Mouse (Mus musculus) intestine, embryonic 14.5 days (tissue): ENCODE data around the gene Tbc1d9. TPM values are rescaled to one million over a fixed set of nuclear protein-coding genes. Genes with fewer than 3 reads are reported as not detected.

Experiments
- ATAC-seq: fragments of 200-750 bp; cut with Nextera tagmentation; replicated peaks from 2 replicates; pipeline ENCODE4 v1.8.0; 2017; ENCODE audit warnings: low read depth, moderate number of reproducible peaks, moderate TSS enrichment, moderate library complexity; ENCODE audit not compliant: low FRiP score, low TSS enrichment
- DNase-seq: peaks from one replicate; pipeline ENCODE4 v3.0.0-alpha.2; 2018; ENCODE audit warnings: low spot score
- H3K27ac ChIP-seq: fragments of 300-500 bp; sonication (generic); 2 replicates; pipeline ENCODE4 v1.5.1; 2014; ENCODE audit warnings: low read depth, mild to moderate bottlenecking, control low read depth
- H3K27me3 ChIP-seq: fragments of 300-500 bp; sonication (generic); replicated peaks from 2 replicates; pipeline ENCODE4 v1.6.1; 2014; ENCODE audit warnings: low read length, control low read depth; ENCODE audit not compliant: control insufficient read depth, insufficient read depth
- H3K36me3 ChIP-seq: fragments of 300-500 bp; sonication (generic); 2 replicates; pipeline ENCODE4 v1.6.1; 2014; ENCODE audit warnings: low read length, control low read depth; ENCODE audit not compliant: control insufficient read depth, insufficient read depth
- H3K4me1 ChIP-seq: fragments of 300-500 bp; sonication (generic); replicated peaks from 2 replicates; pipeline ENCODE4 v1.6.1; 2014; ENCODE audit warnings: low read length, control low read depth, mixed read lengths; ENCODE audit not compliant: control insufficient read depth, insufficient read depth
- H3K4me2 ChIP-seq: fragments of 300-500 bp; sonication (generic); 2 replicates; pipeline ENCODE4 v1.6.1; 2014; ENCODE audit warnings: low read length
- H3K4me3 ChIP-seq: fragments of 300-500 bp; sonication (generic); 2 replicates; pipeline ENCODE4 v1.5.1; 2014; ENCODE audit warnings: low read depth, low read length, control low read depth, mixed read lengths
- H3K9ac ChIP-seq: fragments of 300-500 bp; sonication (generic); 2 replicates; pipeline ENCODE4 v1.6.1; 2014; ENCODE audit warnings: mild to moderate bottlenecking, low read length
- H3K9me3 ChIP-seq: fragments of 300-500 bp; sonication (generic); 2 replicates; pipeline ENCODE4 v1.6.1; 2016; ENCODE audit warnings: low read length, control low read depth; ENCODE audit not compliant: control insufficient read depth
- WGBS: fragments of 180-500 bp; shearing (Covaris S2); extraction: QIAGEN DNeasy Blood & Tissue Kit; methylation state at CpG from one replicate; pipeline ENCODE4 v1.1.7; 2014; 5-methylcytosine and 5-hydroxymethylcytosine counted together
- polyA plus RNA-seq: library from polyadenylated mRNA; unstranded; fragments of >200 nt; fragmentation: Nextera tagmentation; extraction: Ambion mirVana; gene quantifications from 2 replicates; pipeline ENCODE4 v1.2.1, GENCODE M21; 2014

Tbc1d9 gene
- polyA plus RNA-seq: 2.9 and 3.5 TPM in 2 replicates

- peak within 1 kb of the TSS; percentile 69 for H3K27ac ChIP-seq
- ATAC-seq (peak; percentile 90), DNase-seq (peak; percentile 89)
- no peaks in the 10 kb centered on the region for H3K36me3 ChIP-seq
- no peaks in the 10 kb centered on the region for H3K27me3 ChIP-seq
- peak within 1 kb of the TSS; percentile 72 for H3K9ac ChIP-seq
- H3K4me1 ChIP-seq: no peaks in the 10 kb centered on the region
- H3K4me2 ChIP-seq: peak within 1 kb of the TSS; percentile 63
- H3K9me3 ChIP-seq: no peaks in the 10 kb centered on the region
- H3K4me3 ChIP-seq: peak within 1 kb of the TSS; percentile 51
- under 1% methylated on average over 63 of the region's 63 CpGs for WGBS
Measured at GRCm38 (mm10) chr8:83165235-83165930, at the start of gene Tbc1d9. TSS of gene Tbc1d9 (plus strand) at chr8:83165352.

GRCm38 (mm10) chr8:83135086-83135485 is 30.1 kb upstream of the Tbc1d9 start:
- 65% methylated on average over 2 of the region's 2 CpGs for WGBS
- Histone ChIP-seq H3K4me3 (no peak overlapping the region), H3K9ac (no peak overlapping the region), H3K36me3 (no peaks in the 10 kb centered on the region), H3K27ac (0 out of 2 replicates have a peak overlapping the region, but pooled peaks have one; percentile 10), H3K27me3 (no peaks in the 10 kb centered on the region), H3K9me3 (no peaks in the 10 kb centered on the region), H3K4me1 (peaks cover 4% of the 10 kb centered on the region; the same call in 1 of the 2 replicates), H3K4me2 (no peak overlapping the region)
- ATAC-seq (no peak), DNase-seq (peak; percentile 42)

- Histone ChIP-seq H3K27me3 (no peaks in the 10 kb centered on the region), H3K9ac (no peak overlapping the region), H3K27ac (no peak overlapping the region; the same call in 1 of the 2 replicates), H3K4me1 (peaks cover 8% of the 10 kb centered on the region; the same call in 1 of the 2 replicates), H3K9me3 (no peaks in the 10 kb centered on the region), H3K4me2 (no peak overlapping the region), H3K36me3 (no peaks in the 10 kb centered on the region), H3K4me3 (no peak overlapping the region)
- DNase-seq: peak; percentile 50
- no peak for ATAC-seq
- WGBS: 81% methylated on average over 1 of the region's 1 CpGs
Measured at GRCm38 (mm10) chr8:83140068-83140467, 25.1 kb upstream of the Tbc1d9 start.

- WGBS: 60% methylated on average over 3 of the region's 3 CpGs
- Histone ChIP-seq H3K27ac (no peak overlapping the region; the same call in 1 of the 2 replicates), H3K27me3 (no peaks in the 10 kb centered on the region), H3K9ac (no peak overlapping the region), H3K9me3 (no peaks in the 10 kb centered on the region), H3K4me1 (peaks cover 8% of the 10 kb centered on the region; the same call in 1 of the 2 replicates), H3K36me3 (no peaks in the 10 kb centered on the region), H3K4me2 (no peak overlapping the region), H3K4me3 (no peak overlapping the region)
- ATAC-seq: no peak
- DNase-seq: peak; percentile 49
Measured at GRCm38 (mm10) chr8:83140701-83141111, 24.4 kb upstream of the Tbc1d9 start.

GRCm38 (mm10) chr8:83141358-83141757 is 23.8 kb upstream of the Tbc1d9 start:
- peak; percentile 23 for DNase-seq
- no peak overlapping the region for H3K4me2 ChIP-seq
- peaks cover 8% of the 10 kb centered on the region; the same call in 1 of the 2 replicates for H3K4me1 ChIP-seq
- H3K9me3 ChIP-seq: no peaks in the 10 kb centered on the region
- H3K27me3 ChIP-seq: no peaks in the 10 kb centered on the region
- no peak overlapping the region for H3K27ac ChIP-seq
- no peaks in the 10 kb centered on the region for H3K36me3 ChIP-seq
- ATAC-seq: no peak
- 74% methylated on average over 5 of the region's 5 CpGs for WGBS
- no peak overlapping the region for H3K9ac ChIP-seq
- H3K4me3 ChIP-seq: no peak overlapping the region

- 91% methylated on average over 4 of the region's 4 CpGs for WGBS
- ATAC-seq (no peak), DNase-seq (no peak)
- no peaks in the 10 kb centered on the region for H3K36me3 ChIP-seq
- H3K4me2 ChIP-seq: no peak overlapping the region
- H3K9me3 ChIP-seq: no peaks in the 10 kb centered on the region
- H3K4me1 ChIP-seq: peaks cover 8% of the 10 kb centered on the region; the same call in 1 of the 2 replicates
- no peak overlapping the region for H3K27ac ChIP-seq
- H3K27me3 ChIP-seq: no peaks in the 10 kb centered on the region
- H3K4me3 ChIP-seq: no peak overlapping the region
- no peak overlapping the region for H3K9ac ChIP-seq
Measured at GRCm38 (mm10) chr8:83144601-83145000, 20.6 kb upstream of the Tbc1d9 start.

- H3K4me2 ChIP-seq: no peak overlapping the region
- H3K27ac ChIP-seq: no peak overlapping the region
- no peak for DNase-seq
- WGBS: 45% methylated on average over 3 of the region's 3 CpGs
- H3K4me1 ChIP-seq: 0 out of 2 replicates have a peak, but pooled peaks cover 2% of the 10 kb centered on the region
- no peaks in the 10 kb centered on the region for H3K27me3 ChIP-seq
- H3K36me3 ChIP-seq: no peaks in the 10 kb centered on the region
- no peaks in the 10 kb centered on the region for H3K9me3 ChIP-seq
- ATAC-seq: no peak
- no peak overlapping the region for H3K9ac ChIP-seq
- H3K4me3 ChIP-seq: no peak overlapping the region
Measured at GRCm38 (mm10) chr8:83145421-83145820, 19.7 kb upstream of the Tbc1d9 start.

GRCm38 (mm10) chr8:83149124-83149523 is 16.0 kb upstream of the Tbc1d9 start:
- no peaks in the 10 kb centered on the region for H3K9me3 ChIP-seq
- H3K9ac ChIP-seq: no peak overlapping the region
- H3K4me3 ChIP-seq: no peak overlapping the region
- no peaks in the 10 kb centered on the region for H3K4me1 ChIP-seq
- H3K27me3 ChIP-seq: no peaks in the 10 kb centered on the region
- no peak overlapping the region for H3K4me2 ChIP-seq
- ATAC-seq (no peak), DNase-seq (no peak)
- no peaks in the 10 kb centered on the region for H3K36me3 ChIP-seq
- WGBS: 87% methylated on average over 6 of the region's 6 CpGs
- H3K27ac ChIP-seq: no peak overlapping the region

GRCm38 (mm10) chr8:83152055-83152454 is 13.1 kb upstream of the Tbc1d9 start:
- H3K4me2 ChIP-seq: no peak overlapping the region
- no peaks in the 10 kb centered on the region for H3K9me3 ChIP-seq
- H3K36me3 ChIP-seq: no peaks in the 10 kb centered on the region
- DNase-seq (no peak), ATAC-seq (no peak)
- H3K27ac ChIP-seq: no peak overlapping the region
- H3K4me1 ChIP-seq: no peaks in the 10 kb centered on the region
- H3K4me3 ChIP-seq: no peak overlapping the region
- H3K27me3 ChIP-seq: no peaks in the 10 kb centered on the region
- 80% methylated on average over 2 of the region's 2 CpGs for WGBS
- H3K9ac ChIP-seq: no peak overlapping the region
